Mouse (Mus musculus): ENCODE results near the gene 1700092M07Rik. TPM values are rescaled to one million over a fixed set of nuclear protein-coding genes. Genes with fewer than 3 reads are reported as not detected.
A peak's percentile ranks its signal among the peaks of the same experiment; 100 is the strongest.

Gene 1700092M07Rik
- polyA plus RNA-seq, 1 experiment: 1.7 TPM

DNA sequence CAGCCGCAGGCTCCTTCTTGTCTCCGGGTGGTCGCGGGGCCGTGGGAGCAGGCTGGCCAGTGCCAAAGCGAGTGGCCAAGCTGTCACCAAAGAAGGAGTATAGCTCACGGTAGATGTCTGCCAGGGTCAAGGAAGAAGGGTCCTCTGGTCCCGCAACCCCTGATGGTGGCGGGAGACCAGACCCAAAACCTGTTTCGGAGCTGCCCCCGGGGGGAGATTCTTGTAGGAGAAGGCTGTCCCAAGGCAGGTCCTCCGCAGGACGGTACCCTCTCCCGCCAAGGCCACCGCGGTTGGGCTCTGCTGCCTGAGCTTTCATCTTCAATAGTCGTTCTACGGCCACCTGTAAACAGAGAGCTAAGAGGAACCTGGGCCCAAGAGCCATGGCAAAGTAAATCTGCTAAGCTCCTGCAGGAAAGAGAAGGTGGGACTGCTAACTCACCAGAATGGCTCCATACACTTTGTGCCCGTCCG, 34.5 kb downstream of the 1700092M07Rik start:
- peak overlapping the region; percentile 92 for H3ac ChIP-seq (ENCODE audit: control insufficient read depth, insufficient read length, low read depth)
- peaks cover 14% of the 10 kb centered on the region for H3K79me3 ChIP-seq (ENCODE audit: low read depth)
- TF ChIP-seq CTCF (IDR thresholded peaks at IDR 0.05; ENCODE audit: control insufficient read depth, insufficient read depth, insufficient read length) (no peak), MYOG (IDR thresholded peaks at IDR 0.05; ENCODE audit: control insufficient read depth, extremely low read depth, insufficient read length) (no peak), FOSL1 (IDR thresholded peaks at IDR 0.05; ENCODE audit: insufficient read depth, low read length, poor library complexity, severe bottlenecking) (no peak), USF1 (IDR thresholded peaks at IDR 0.05; ENCODE audit: low read depth) (no peak), MYOD1 (IDR thresholded peaks at IDR 0.05; ENCODE audit: control insufficient read depth, insufficient read length, low read depth) (no peak), CEBPB (IDR thresholded peaks at IDR 0.05; ENCODE audit: low read depth) (no peak), MAX (IDR thresholded peaks at IDR 0.05) (no peak)
- peaks cover 64% of the 10 kb centered on the region for H3K36me3 ChIP-seq (ENCODE audit: control insufficient read depth, insufficient read depth)
- peaks cover 50% of the 10 kb centered on the region for H3K79me2 ChIP-seq (ENCODE audit: control insufficient read depth, insufficient read depth)
- peak overlapping the region; percentile 68 for H3K4me3 ChIP-seq (ENCODE audit: insufficient read depth, poor library complexity, severe bottlenecking)
- H3K27me3 ChIP-seq (ENCODE audit: control insufficient read depth, insufficient read depth, insufficient read length): no peaks in the 10 kb centered on the region

DNA sequence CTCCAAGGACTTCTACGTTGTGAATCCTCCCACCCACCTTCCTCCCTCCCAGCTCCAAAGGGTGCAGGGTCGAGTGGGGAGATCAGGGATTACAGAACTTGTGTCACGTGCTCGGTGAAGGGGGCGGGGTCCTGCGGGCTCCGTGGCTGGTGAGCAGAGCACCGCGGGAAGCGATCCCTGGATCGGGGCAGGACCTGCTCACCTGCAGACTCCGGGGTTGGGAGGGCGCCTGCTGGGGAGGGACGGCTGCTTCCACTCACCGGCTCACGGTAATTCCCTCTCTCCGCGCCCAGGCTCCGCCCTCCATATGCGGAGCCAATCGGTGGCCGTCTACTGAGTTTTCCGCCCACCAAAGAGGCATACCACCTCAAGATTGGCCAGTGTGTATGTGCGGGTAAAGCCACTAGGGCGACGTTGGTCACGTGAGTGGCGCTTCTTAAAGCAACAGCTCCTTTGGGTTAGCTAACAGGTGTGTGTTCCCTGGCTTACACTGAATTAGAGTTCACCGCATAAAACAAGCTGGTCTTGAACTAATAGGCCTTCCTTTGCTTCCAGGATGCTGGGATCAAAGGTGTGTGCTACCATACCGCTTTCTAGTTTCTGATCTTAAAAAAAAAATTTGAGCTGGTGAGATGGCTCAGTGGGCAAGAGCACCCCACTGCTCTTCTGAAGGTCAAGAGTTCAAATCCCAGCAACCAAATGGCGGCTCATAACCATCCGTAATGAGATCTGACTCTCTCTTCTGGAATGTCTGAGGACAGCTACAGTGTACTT, 45.7 kb downstream of the 1700092M07Rik start, which contains the start of gene Taf6l:
TSS of gene Taf6l (minus strand) at position 410 of the 774 bp plus-strand sequence.
- Histone ChIP-seq H3K79me2 (ENCODE audit: control insufficient read depth, insufficient read depth) (peaks cover 12% of the 10 kb centered on the region), H3K79me3 (ENCODE audit: low read depth) (no peaks in the 10 kb centered on the region), H3K36me3 (ENCODE audit: control insufficient read depth, insufficient read depth) (peaks cover 14% of the 10 kb centered on the region), H3K27me3 (ENCODE audit: control insufficient read depth, insufficient read depth, insufficient read length) (no peaks in the 10 kb centered on the region), H3K4me3 (ENCODE audit: insufficient read depth, poor library complexity, severe bottlenecking) (peak within 1 kb of the TSS; percentile 55), H3ac (ENCODE audit: control insufficient read depth, insufficient read length, low read depth) (peak within 1 kb of the TSS; percentile 78)
- TF ChIP-seq FOSL1 (IDR thresholded peaks at IDR 0.05; ENCODE audit: insufficient read depth, low read length, poor library complexity, severe bottlenecking) (no peak), USF1 (IDR thresholded peaks at IDR 0.05; ENCODE audit: low read depth) (peak; percentile 99), CEBPB (IDR thresholded peaks at IDR 0.05; ENCODE audit: low read depth) (no peak), MAX (IDR thresholded peaks at IDR 0.05) (peak; percentile 35), MYOD1 (IDR thresholded peaks at IDR 0.05; ENCODE audit: control insufficient read depth, insufficient read length, low read depth) (peak; percentile 20), CTCF (IDR thresholded peaks at IDR 0.05; ENCODE audit: control insufficient read depth, insufficient read depth, insufficient read length) (no peak), MYOG (IDR thresholded peaks at IDR 0.05; ENCODE audit: control insufficient read depth, extremely low read depth, insufficient read length) (no peak)

DNA sequence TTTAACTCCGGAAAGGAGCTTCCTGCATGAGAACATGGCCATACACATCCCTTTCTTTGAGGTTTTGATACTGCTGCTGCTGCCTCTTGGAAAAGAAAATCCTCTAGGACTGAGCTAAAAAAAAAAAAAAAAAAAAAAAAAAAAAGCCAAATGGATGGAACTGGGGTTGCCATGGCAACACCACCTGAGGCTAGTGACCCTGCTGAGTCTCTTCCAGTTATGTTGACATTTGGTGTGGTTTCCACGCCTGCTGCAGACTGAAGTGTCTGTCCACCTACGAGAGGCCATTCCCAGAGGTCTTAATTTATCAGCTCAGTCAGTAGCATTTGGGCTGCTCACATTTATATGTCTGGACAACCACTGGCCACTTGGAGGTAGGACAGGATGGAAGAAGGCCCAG, 48.0 kb downstream of the 1700092M07Rik start:
- no peaks in the 10 kb centered on the region for H3K27me3 ChIP-seq (ENCODE audit: control insufficient read depth, insufficient read depth, insufficient read length)
- H3K79me2 ChIP-seq (ENCODE audit: control insufficient read depth, insufficient read depth): peaks cover 12% of the 10 kb centered on the region
- no peak overlapping the region for H3K4me3 ChIP-seq (ENCODE audit: insufficient read depth, poor library complexity, severe bottlenecking)
- no peak for TF ChIP-seq MYOG (IDR thresholded peaks at IDR 0.05; ENCODE audit: control insufficient read depth, extremely low read depth, insufficient read length)
- TF ChIP-seq CTCF (IDR thresholded peaks at IDR 0.05; ENCODE audit: control insufficient read depth, insufficient read depth, insufficient read length): no peak
- TF ChIP-seq CEBPB (IDR thresholded peaks at IDR 0.05; ENCODE audit: low read depth): no peak
- no peak for TF ChIP-seq MYOD1 (IDR thresholded peaks at IDR 0.05; ENCODE audit: control insufficient read depth, insufficient read length, low read depth)
- TF ChIP-seq MAX (IDR thresholded peaks at IDR 0.05): no peak
- TF ChIP-seq FOSL1 (IDR thresholded peaks at IDR 0.05; ENCODE audit: insufficient read depth, low read length, poor library complexity, severe bottlenecking): no peak
- H3K79me3 ChIP-seq (ENCODE audit: low read depth): no peaks in the 10 kb centered on the region
- H3K36me3 ChIP-seq (ENCODE audit: control insufficient read depth, insufficient read depth): peaks cover 23% of the 10 kb centered on the region
- no peak overlapping the region for H3ac ChIP-seq (ENCODE audit: control insufficient read depth, insufficient read length, low read depth)

DNA sequence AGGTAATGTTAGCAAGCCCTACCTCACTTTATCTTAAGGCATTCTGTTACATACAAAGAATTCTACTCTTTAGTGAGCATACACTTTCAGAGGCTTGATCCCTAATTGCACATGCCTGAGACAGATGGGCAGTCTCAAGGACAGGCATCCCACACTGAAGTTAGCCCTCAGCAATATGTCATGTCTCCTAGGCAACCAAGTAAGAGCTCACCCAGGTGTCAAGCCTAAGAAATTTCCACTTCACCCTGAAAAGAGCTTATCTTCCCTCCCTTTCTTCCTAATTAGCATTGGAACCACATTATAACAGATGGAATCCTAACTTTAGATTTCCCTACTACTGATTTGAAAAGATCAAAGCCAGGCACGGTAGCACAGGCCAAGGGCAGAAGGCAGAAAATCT, 48.7 kb downstream of the 1700092M07Rik start:
- TF ChIP-seq CEBPB (IDR thresholded peaks at IDR 0.05; ENCODE audit: low read depth): no peak
- no peak for TF ChIP-seq MYOD1 (IDR thresholded peaks at IDR 0.05; ENCODE audit: control insufficient read depth, insufficient read length, low read depth)
- TF ChIP-seq MYOG (IDR thresholded peaks at IDR 0.05; ENCODE audit: control insufficient read depth, extremely low read depth, insufficient read length): no peak
- TF ChIP-seq MAX (IDR thresholded peaks at IDR 0.05): no peak
- TF ChIP-seq FOSL1 (IDR thresholded peaks at IDR 0.05; ENCODE audit: insufficient read depth, low read length, poor library complexity, severe bottlenecking): no peak
- no peak for TF ChIP-seq USF1 (IDR thresholded peaks at IDR 0.05; ENCODE audit: low read depth)
- no peak overlapping the region for H3ac ChIP-seq (ENCODE audit: control insufficient read depth, insufficient read length, low read depth)
- no peaks in the 10 kb centered on the region for H3K79me3 ChIP-seq (ENCODE audit: low read depth)
- no peaks in the 10 kb centered on the region for H3K27me3 ChIP-seq (ENCODE audit: control insufficient read depth, insufficient read depth, insufficient read length)
- H3K4me3 ChIP-seq (ENCODE audit: insufficient read depth, poor library complexity, severe bottlenecking): no peak overlapping the region
- H3K79me2 ChIP-seq (ENCODE audit: control insufficient read depth, insufficient read depth): peaks cover 15% of the 10 kb centered on the region
- peaks cover 30% of the 10 kb centered on the region for H3K36me3 ChIP-seq (ENCODE audit: control insufficient read depth, insufficient read depth)

DNA sequence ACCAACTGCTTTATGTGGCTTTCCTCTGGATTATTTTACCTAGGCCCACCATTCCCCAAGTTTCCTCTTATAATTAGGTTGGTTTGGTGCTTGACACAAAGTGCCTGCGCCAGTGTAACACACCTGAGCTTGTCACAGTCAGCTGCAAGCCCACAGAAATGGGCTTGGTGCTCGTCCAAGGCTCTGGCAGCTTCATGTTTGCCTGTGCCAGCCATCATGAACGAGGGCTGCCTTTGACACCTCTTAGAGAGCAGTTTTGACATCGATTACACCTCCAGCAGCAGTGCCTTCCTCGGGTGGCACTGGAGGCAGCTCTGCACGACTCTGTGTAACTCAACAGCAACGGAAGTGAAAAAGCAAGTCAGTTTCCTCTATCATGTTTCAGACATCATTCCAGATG, 49.7 kb downstream of the 1700092M07Rik start:
- Histone ChIP-seq H3K79me2 (ENCODE audit: control insufficient read depth, insufficient read depth) (peaks cover 13% of the 10 kb centered on the region), H3K79me3 (ENCODE audit: low read depth) (no peaks in the 10 kb centered on the region), H3K36me3 (ENCODE audit: control insufficient read depth, insufficient read depth) (peaks cover 40% of the 10 kb centered on the region), H3K4me3 (ENCODE audit: insufficient read depth, poor library complexity, severe bottlenecking) (no peak overlapping the region), H3ac (ENCODE audit: control insufficient read depth, insufficient read length, low read depth) (no peak overlapping the region), H3K27me3 (ENCODE audit: control insufficient read depth, insufficient read depth, insufficient read length) (no peaks in the 10 kb centered on the region)
- no peak for TF ChIP-seq CEBPB (IDR thresholded peaks at IDR 0.05; ENCODE audit: low read depth)
- TF ChIP-seq FOSL1 (IDR thresholded peaks at IDR 0.05; ENCODE audit: insufficient read depth, low read length, poor library complexity, severe bottlenecking): no peak
- TF ChIP-seq MYOG (IDR thresholded peaks at IDR 0.05; ENCODE audit: control insufficient read depth, extremely low read depth, insufficient read length): no peak
- no peak for TF ChIP-seq USF1 (IDR thresholded peaks at IDR 0.05; ENCODE audit: low read depth)
- no peak for TF ChIP-seq MYOD1 (IDR thresholded peaks at IDR 0.05; ENCODE audit: control insufficient read depth, insufficient read length, low read depth)
- no peak for TF ChIP-seq MAX (IDR thresholded peaks at IDR 0.05)
- no peak for TF ChIP-seq CTCF (IDR thresholded peaks at IDR 0.05; ENCODE audit: control insufficient read depth, insufficient read depth, insufficient read length)

Small RNA genes lying within 50 kb of the gene (microRNA-seq; reads per million reads assigned to microRNA genes)
- 0.12 reads per million for gene Mir6992 (ENCODE audit: borderline microRNAs expressed)

Other genes with a start within 250 kb of the 1700092M07Rik start
- not detected for gene Slc22a8, start 149.5 kb upstream of the 1700092M07Rik start, polyA plus RNA-seq (2012; fragmentation: generic; extraction: Trizol)
- not detected for gene Slc22a6, start 122.7 kb upstream of the 1700092M07Rik start, polyA plus RNA-seq (2012; fragmentation: generic; extraction: Trizol)
- not detected for gene Chrm1, start 76.9 kb upstream of the 1700092M07Rik start, polyA plus RNA-seq (2012; fragmentation: generic; extraction: Trizol)
- 207 TPM for gene Slc3a2, start 17.3 kb upstream of the 1700092M07Rik start, polyA plus RNA-seq (2012; fragmentation: generic; extraction: Trizol)
- 116 TPM for gene Wdr74, start 4.9 kb upstream of the 1700092M07Rik start, polyA plus RNA-seq (2012; fragmentation: generic; extraction: Trizol)
- gene Stx5a, start 695 bp downstream of the 1700092M07Rik start, polyA plus RNA-seq (2012; fragmentation: generic; extraction: Trizol): 32.9 TPM
- 78.5 TPM for gene Nxf1, start 16.4 kb downstream of the 1700092M07Rik start, polyA plus RNA-seq (2012; fragmentation: generic; extraction: Trizol)
- gene Tmem223, start 30.3 kb downstream of the 1700092M07Rik start, polyA plus RNA-seq (2012; fragmentation: generic; extraction: Trizol): 58.2 TPM
- 28.7 TPM for gene Tmem179b, start 33.7 kb downstream of the 1700092M07Rik start, polyA plus RNA-seq (2012; fragmentation: generic; extraction: Trizol)
- 28.5 TPM for gene Taf6l, start 45.7 kb downstream of the 1700092M07Rik start, polyA plus RNA-seq (2012; fragmentation: generic; extraction: Trizol)
- gene Polr2g, start 57.9 kb downstream of the 1700092M07Rik start, polyA plus RNA-seq (2012; fragmentation: generic; extraction: Trizol): 178 TPM
- gene Zbtb3, start 61.8 kb downstream of the 1700092M07Rik start, polyA plus RNA-seq (2012; fragmentation: generic; extraction: Trizol): 3.6 TPM
- gene Ttc9c, start 78.6 kb downstream of the 1700092M07Rik start, polyA plus RNA-seq (2012; fragmentation: generic; extraction: Trizol): 17.7 TPM
- gene Hnrnpul2, start 79.3 kb downstream of the 1700092M07Rik start, polyA plus RNA-seq (2012; fragmentation: generic; extraction: Trizol): 45.5 TPM
- gene AC129217.1, start 89.1 kb downstream of the 1700092M07Rik start, polyA plus RNA-seq (2012; fragmentation: generic; extraction: Trizol): 0.54 TPM
- gene Bscl2, start 96.7 kb downstream of the 1700092M07Rik start, polyA plus RNA-seq (2012; fragmentation: generic; extraction: Trizol): 5.4 TPM
- gene Gng3, start 98.5 kb downstream of the 1700092M07Rik start, polyA plus RNA-seq (2012; fragmentation: generic; extraction: Trizol): 0.20 TPM
- gene Lrrn4cl, start 110.0 kb downstream of the 1700092M07Rik start, polyA plus RNA-seq (2012; fragmentation: generic; extraction: Trizol): 0.25 TPM
- 169 TPM for gene Ubxn1, start 130.8 kb downstream of the 1700092M07Rik start, polyA plus RNA-seq (2012; fragmentation: generic; extraction: Trizol)
- gene Uqcc3, start 140.2 kb downstream of the 1700092M07Rik start, polyA plus RNA-seq (2012; fragmentation: generic; extraction: Trizol): 34.4 TPM
- gene Lbhd1, start 143.0 kb downstream of the 1700092M07Rik start, polyA plus RNA-seq (2012; fragmentation: generic; extraction: Trizol): 8.6 TPM
- not detected for gene Gm49403, start 143.2 kb downstream of the 1700092M07Rik start, polyA plus RNA-seq (2012; fragmentation: generic; extraction: Trizol)
- gene 1810009A15Rik, start 148.1 kb downstream of the 1700092M07Rik start, polyA plus RNA-seq (2012; fragmentation: generic; extraction: Trizol): 175 TPM
- 0.61 TPM for gene Gm49416, start 148.2 kb downstream of the 1700092M07Rik start, polyA plus RNA-seq (2012; fragmentation: generic; extraction: Trizol)
- 48.0 TPM for gene Ints5, start 152.3 kb downstream of the 1700092M07Rik start, polyA plus RNA-seq (2012; fragmentation: generic; extraction: Trizol)
- 117 TPM for gene Ganab, start 157.4 kb downstream of the 1700092M07Rik start, polyA plus RNA-seq (2012; fragmentation: generic; extraction: Trizol)
- 60.1 TPM for gene B3gat3, start 179.7 kb downstream of the 1700092M07Rik start, polyA plus RNA-seq (2012; fragmentation: generic; extraction: Trizol)
- gene Rom1, start 188.6 kb downstream of the 1700092M07Rik start, polyA plus RNA-seq (2012; fragmentation: generic; extraction: Trizol): 10.4 TPM
- gene Eml3, start 188.8 kb downstream of the 1700092M07Rik start, polyA plus RNA-seq (2012; fragmentation: generic; extraction: Trizol): 28.7 TPM
- 109 TPM for gene Mta2, start 201.2 kb downstream of the 1700092M07Rik start, polyA plus RNA-seq (2012; fragmentation: generic; extraction: Trizol)
- 24.2 TPM for gene Tut1, start 213.1 kb downstream of the 1700092M07Rik start, polyA plus RNA-seq (2012; fragmentation: generic; extraction: Trizol)
- gene Eef1g, start 226.3 kb downstream of the 1700092M07Rik start, polyA plus RNA-seq (2012; fragmentation: generic; extraction: Trizol): 1,028 TPM
- gene Ahnak, start 248.6 kb downstream of the 1700092M07Rik start, polyA plus RNA-seq (2012; fragmentation: generic; extraction: Trizol): 86.8 TPM

Data from C2C12 (cell line).